Mouse (Mus musculus): ENCODE measurements around the gene Adcy2.

The Adcy2 gene

DNA sequence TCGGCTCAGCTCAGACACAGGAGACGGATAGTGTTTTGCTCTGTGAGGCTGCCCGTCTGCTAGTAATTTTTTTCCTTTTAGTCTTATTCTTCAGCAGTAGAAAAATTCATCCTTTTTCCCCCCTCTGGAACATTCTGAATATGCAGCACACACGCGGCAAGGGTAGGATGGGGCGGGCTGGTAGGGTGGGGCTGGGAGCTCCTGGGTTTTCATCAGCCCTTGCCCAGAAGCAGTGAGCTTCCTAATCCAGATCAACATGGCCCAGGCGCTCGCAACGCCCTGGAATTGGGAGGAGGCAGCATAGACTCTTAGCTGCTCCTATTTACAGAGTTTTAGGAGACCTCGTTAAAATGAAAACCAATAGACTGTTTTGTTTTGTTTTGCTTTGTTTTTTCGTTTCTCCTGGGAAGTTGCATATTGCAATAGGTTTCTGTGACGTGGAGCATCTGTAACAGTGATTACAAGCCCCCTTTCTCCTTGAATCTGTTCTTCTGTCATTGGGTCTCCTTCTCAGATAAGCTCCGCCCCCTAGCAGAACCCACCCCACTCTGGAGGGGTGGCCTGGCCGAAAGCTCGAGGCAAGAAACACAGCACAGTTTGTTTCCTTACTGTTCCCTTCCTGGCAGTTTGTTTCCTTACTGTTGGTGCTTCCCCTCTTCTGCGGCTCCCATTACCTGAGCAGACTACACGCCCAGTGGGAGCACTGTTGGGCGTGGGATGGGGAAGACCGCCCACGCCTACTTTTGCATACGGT is 391.5 kb downstream of the Adcy2 start:
- DNase-seq: no peak

DNA sequence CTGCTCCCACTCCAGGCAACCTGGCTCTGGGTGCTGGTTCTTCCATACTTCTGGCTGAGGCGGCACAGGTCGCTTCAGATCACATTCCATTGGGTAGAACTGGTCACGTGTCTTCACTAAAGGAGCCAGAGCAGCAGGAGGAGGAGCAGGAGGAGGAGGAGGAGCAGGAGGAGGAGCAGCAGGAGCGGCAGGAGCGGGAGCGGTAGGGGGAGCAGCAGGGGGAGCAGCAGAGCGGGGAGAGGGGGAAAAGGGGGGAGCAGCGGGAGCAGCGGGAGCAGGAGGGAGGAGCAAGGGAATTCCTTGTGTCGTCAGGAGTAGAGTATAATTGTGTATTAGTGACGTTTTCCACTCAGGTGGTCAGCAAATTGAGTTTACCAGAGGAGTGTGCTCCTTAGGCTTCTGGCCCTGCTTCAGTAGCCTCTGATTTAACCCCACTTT is 393.6 kb downstream of the Adcy2 start:
- DNase-seq: no peak

DNA sequence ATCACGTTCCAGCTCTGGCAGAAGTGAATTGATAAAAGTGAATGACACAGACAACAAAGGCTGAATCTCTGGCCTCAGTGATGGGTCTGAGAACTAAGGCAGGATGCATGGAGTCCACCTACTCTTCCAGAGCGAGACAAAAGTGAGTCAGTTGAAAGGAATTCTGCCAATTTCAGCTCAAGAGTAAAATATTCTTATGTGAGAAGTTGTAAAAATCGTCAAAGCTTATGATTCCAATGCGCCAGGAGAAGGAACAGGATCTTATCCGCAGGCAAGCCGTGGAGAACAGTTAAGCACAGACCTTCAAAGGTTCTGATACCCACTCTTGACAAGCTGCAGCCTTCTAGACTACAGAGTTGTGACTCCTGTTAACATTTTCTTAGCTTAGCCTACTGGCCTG is 396.3 kb downstream of the Adcy2 start:
- DNase-seq: no peak

DNA sequence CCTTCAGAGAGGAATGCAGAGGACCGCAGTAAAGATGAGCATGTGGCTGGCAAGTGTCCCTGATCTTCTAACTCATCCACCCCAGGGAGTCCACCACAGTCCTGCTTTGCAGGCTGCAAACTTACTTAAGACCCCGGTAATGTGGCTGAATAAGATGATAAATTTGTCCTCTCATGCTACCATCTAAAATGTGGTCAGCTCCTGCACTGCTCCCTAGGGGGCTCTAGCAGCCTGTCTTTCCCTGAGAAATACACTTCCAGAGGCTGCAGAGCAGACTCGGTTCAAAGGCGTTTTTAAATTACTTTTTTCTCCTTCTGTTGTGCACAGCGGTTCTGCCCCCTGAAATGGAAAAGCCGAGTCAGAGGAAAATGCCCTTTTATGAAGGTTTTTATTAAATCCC is 398.2 kb downstream of the Adcy2 start:
- no peak for DNase-seq

DNA sequence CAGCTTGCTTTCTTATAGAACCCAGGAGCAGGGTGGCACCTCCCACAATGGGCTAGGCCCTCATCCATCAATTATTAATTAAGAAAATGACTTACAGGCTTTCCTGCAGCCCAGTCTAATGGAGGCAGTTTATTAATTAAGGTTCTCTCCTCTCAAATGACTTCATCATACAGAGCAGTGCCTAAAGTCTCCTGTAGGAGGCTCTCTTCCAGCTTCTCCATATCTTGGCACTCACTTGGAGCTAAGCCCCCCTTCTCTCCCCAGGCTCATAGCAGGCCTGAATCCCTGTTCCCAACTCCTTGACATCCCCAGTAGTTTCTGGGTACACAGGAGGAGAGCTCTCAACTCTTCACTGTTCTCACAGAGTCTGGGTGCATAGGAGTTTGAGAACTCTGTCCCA is 400.4 kb downstream of the Adcy2 start:
- DNase-seq: no peak

DNA sequence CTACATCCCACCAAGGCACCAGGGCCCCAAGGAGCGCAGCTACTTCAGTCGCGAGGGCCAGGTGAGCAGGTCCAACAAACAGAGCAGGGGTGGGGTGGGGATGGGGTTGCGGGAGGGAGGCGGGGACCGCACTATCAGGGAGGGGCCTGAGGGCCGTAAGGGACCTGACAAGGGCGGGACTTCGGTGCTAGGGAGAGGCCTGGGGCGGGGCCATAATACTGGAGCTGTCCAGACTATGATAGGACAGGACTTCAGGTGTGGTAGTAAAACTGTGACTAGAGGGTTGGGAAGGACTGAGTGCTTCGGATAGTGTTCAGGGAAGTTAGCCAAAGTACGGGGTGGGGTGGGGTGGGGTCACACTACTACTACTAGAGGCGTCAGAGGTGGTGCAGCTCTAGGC is 401.7 kb downstream of the Adcy2 start:
- no peak for DNase-seq

DNA sequence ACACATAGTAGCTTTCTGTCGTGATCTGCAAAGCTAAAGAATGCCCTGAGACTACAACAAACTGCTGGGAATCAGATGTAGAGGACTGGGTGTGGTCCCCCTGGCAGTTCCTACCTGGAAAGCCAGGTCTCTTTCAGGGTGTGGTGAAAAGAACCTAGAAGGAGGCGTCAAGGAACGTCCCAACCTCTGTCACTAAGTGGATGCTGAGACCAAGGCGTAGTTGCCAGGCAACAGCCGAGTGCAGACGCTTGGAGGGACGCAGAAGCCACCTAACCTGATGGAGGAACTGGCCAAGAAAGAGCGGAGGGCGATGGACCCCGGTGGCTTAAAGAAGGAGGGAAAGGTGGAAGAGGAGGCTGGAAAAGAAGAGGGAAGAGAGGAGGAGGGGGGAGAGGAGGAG is 402.1 kb downstream of the Adcy2 start, which contains the start of gene 1700001L19Rik:
1700001L19Rik (plus strand) TSS at position 223 of the 400 bp plus-strand sequence.
- no peak for DNase-seq

DNA sequence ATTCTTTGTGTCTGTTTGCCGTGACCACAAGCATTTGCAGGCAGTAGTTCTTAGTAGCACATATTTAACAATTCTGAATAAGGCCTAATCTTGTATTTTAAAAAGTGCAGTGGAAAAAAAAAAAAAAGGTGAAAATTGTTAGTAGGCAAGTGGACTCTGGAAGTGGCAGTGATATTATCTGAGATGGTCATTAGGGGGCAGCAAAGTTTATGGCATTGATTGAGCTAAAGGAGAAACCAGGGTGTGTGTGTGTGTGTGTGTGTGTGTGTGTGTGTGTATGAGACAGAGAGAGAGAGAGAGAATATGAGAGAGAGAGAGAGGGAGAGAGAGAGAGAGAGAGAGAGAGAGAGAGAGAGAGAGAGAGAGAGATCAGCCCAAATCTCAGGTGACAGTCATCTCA is 405.5 kb downstream of the Adcy2 start:
- DNase-seq: no peak

DNA sequence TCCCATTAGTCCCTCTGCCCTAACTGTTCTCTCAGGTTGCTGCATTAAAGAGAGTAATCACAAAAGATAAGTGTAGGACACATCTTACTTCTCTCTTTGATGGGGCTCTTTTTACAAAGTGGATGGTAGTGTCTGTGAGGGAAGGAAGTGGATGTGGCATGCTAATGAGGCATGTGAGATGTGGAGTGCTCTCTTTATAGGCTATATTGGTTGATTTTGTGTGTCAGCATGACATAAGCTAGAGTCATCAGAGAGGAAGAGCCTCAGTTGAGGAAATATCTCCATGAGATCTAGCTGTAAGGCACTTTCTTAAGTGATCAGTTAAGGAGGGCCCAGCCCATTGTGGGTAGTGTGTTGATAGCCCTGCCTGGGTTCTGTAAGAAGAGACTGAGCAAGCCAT is 411.0 kb downstream of the Adcy2 start:
- DNase-seq: no peak

DNA sequence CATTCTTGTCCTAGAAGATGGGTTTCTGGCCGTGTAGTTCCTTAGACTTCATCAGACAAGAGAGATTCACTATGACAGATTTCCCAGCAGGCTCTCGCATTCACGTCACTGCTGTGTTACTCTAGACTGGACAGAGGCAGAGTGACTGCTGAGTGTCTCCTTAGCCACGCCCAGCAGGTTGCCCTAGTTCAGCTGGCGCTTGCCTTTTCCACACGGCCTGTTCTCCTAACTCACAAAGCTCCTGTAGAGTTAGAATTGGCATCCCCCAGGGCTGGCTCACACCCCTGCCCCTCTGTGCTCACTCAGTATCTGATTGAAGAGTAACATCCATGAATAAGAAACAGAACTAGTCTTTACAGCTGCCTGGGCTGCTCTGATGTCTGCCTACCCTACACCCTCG is 413.9 kb downstream of the Adcy2 start:
- no peak for DNase-seq

DNA sequence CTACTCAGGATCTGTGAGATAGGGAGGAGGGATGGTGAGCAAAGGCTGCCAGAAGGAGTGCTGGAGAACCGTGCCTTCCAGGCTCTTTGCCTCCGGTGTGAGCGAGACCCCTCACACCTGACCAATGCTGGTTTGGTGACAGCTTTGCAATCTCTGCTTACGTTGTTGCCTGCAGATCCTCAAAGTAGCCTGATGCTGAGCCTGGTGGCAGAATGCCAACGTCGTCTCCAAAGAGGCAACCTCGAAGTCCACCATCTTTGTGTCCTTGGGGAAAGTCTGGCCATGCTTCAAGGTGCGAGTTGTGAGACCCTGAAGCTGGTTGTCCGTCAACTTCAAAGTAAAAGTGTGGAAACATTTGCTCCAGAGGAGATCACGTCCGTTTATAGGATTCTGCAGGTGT is 415.4 kb downstream of the Adcy2 start:
- no peak for DNase-seq

DNA sequence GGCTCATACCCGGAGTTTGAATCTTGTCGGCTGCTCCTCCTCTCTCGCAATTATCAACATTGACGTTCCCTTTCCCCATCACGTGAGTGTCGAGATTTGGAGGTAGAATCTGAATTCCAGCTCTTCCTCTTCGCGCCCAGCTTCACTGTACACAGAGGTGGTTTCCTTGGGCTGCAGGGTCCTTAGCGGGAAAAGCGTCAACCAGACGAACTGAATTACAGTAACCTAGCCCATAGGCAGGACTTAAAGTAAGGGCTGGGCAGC is 416.9 kb downstream of the Adcy2 start:
- DNase-seq: no peak

DNA sequence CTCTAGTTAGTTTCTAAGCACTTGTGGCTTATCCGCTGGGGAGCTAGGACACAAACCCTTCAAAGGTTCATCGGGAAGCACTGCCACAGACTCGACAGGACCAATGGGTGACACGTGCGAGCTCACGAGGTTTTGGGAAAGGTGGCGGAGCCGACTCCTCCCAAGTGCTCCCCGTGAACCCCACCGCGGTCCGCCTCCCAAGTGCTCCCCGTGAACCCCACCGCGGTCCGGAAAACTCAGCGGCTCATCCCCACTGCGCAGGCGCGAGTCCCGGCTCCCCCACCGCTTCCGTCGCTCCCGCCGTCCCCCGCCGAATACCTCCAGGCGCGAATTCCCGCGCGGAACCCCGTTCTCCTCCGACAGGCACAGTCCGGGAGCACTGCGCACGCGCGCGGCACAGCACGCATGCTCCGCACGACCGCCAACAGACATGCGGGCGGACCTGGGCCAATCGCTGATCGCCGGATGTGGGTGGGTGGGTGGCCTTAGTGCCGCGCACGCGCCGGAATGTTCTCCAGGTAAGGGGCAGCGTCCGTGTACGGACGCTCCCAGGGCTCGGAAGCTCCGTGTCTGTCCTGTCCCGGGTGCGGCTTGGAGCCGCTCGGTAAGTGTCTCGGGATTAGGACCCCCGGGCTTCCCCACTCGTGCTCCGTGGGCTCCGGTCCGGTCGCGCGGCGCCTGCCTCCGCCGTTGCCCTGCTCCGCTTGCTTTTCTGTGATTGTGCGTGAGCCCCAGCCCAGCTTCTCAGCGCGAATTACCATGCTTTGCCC is 417.4 kb downstream of the Adcy2 start, which contains the start of the genes Mtrr and Fastkd3:
Mtrr (minus strand) TSS at position 403 of the 770 bp plus-strand sequence.
Fastkd3 (plus strand) TSS at position 488 of the 770 bp plus-strand sequence.
- peak; percentile 98 for DNase-seq

DNA sequence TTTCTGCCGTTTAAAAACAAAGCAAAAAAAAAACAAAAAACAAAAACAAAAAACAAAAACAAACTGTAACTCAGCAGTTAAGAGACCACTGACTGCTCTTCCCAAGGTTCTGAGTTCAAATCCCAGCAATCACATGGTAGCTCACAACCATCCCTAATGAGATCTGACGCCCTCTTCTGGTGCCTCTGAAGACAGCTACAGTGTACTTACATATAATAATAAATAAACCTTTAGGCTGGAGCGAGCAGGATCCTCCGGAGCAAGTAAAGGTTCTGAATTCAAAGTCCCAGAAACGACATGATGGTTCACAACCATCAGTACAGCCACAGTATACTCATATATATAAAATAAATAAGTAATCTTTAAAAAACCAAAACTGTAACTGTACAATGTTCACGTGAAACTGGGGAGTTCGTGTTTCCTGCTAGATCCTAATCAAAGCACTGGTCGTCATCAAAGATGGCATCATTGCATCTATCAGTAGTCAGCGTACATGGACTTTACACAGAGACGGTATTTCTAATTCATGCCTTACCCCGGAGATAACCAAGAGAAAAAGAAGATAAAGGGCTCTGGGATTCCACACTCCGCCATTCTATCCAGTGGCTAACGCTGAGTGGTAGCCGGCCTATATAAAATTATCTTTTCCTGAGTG is 418.1 kb downstream of the Adcy2 start:
- no peak for DNase-seq

DNA sequence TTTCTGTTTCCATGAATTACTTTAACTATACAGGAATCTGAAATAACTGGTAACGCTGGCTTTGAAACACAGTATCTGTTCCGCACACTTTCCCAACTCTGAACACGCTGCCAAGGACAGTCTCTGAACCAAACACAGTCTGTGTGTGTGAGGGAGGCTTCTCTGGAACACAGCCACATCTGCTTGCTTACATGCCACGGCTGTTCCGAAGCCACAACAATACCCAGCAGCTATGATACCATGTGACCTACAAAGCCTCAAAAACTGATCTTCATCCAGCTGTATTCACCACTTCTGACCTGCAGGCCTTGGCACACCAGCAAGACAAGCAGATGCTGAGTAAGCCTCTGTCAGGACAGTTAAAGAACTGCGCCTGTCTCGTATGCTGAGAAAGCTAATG is 421.4 kb downstream of the Adcy2 start:
- DNase-seq: no peak

DNA sequence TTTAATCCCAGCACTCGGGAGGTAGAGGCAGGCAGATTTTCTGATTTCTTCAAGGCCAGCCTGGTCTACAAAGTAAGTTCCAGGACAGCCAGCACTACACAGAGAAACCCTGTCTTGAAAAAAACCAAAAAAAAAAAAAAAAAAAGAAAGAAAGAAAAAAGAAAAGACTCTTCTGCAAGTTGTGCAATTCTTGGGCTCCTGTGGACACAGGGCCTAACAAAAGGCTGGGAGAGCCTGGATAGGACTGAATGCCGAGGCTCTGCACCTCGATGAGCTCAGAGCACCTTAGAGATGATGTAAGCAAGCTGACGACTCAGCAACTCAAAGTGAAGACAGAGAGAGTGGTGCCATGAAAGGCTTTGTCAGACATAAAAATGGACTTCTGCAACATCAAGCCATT is 424.9 kb downstream of the Adcy2 start:
- DNase-seq: no peak

DNA sequence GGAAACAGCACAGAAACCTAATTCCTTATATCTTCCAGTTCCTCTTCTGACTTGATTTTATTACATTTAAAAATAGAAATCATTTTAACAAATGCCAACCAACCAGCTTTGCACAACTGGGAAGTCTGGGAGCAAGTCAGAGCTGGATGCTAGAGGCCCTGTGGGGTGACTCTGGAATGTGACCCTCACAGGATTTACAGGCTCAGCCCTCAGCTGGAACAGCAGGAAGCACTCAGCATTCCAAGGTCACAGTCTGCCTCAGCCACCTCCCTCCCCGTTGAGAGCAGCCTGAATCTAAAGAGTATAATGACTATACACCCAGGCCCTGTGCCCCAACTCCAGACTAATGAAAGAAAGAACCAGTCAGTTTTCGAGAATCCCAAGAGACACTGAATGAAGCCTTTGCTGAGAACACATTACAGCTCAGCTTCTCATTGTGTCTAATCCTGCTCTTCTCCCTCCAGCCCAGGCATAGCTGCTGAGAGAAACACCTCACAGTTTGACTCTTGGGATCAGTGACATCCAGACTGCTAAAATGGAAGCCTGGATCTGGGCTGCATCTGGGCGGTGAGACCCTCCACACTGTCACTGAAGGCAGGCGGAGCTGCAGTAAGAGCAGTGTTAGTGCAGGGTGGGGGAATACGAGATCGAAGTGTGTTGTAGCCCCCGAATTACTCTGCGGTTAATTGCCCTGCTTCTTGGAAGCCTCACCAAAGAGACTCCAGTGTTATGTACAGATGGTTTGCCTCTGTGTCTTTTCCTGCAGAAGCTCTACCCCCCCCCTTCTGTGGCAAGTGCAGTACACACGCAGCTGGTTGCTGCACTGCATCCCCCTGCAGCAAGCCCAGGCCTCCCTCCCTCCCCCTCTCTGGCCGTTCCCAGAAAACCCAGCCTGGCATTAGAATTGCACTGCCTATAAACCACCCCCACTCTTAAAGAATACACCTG is 426.1 kb downstream of the Adcy2 start:
- no peak for DNase-seq

DNA sequence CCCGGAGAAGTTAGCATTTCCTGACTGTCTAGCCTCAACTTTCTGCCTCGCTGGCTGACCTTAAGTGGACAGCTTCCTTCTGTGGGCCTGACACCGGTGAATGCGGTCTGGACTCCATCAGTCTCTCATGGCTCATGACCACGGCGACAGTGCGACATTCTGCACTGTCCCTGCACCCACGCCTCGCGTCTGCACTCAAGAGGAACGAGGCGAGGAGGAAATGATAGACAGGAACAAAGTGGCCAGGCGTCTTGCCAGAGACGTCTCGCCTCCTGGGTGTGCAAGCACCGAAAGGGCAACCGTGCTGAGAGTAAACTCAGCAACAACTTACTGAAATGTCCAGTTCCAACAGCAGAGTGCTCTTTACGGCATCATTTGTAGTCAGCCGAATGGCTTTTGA is 427.1 kb downstream of the Adcy2 start:
- DNase-seq: no peak
